Mouse (Mus musculus) CD4-positive, CD25-positive, alpha-beta regulatory T cell, adult 4 months (primary cell): Measurements from ENCODE around the gene C130026I21Rik. TPM values are rescaled to one million over a fixed set of nuclear protein-coding genes. Genes with fewer than 3 reads are reported as not detected.
"Not testable (repeated sequence)": the region's sequence is repeated elsewhere in the genome, so short reads cannot be mapped to it uniquely, and the experiment has no call there.

Source experiments
- ATAC-seq: one replicate; pipeline ENCODE4 v1.8.0; 2017
- polyA plus RNA-seq, 2 experiments: library from polyadenylated mRNA; unstranded; fragments of 100-300 nt; shearing (Covaris generic); gene quantifications; one replicate each; pipeline ENCODE4 v1.2.1; 2017

Gene C130026I21Rik
- polyA plus RNA-seq, 2 experiments from 2014 or later, result 65.7 to 70.2 TPM

- not testable (repeated sequence) for ATAC-seq
Observed at GRCm38 (mm10) chr1:85011933-85012332, 258.4 kb downstream of the C130026I21Rik start.

DNA sequence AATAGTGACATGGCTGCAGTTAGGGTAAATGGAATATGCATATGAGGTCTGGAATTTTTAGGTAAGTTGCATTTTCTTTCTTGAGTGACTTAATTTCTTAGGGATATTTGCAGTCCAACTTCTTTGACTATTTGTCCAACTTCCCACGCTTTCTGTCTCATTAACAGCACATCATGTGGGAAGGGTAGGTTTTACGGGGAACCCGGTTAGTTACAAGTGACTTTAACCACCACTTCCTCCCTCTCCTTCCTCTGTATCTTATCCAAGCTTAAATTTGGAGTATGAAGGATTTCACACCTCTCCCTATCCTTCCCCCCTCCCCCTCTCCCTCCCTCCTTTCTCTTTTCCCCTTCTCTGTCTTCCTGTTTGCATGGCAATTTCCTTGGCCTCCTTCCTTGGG lies 259.4 kb downstream of the C130026I21Rik start:
- ATAC-seq, result not testable (repeated sequence)

- ATAC-seq, result not testable (repeated sequence)
Observed at GRCm38 (mm10) chr1:85007737-85008136, 262.6 kb downstream of the C130026I21Rik start.

- ATAC-seq, result not testable (repeated sequence)
Observed at GRCm38 (mm10) chr1:84999241-84999640, 271.1 kb downstream of the C130026I21Rik start.

DNA sequence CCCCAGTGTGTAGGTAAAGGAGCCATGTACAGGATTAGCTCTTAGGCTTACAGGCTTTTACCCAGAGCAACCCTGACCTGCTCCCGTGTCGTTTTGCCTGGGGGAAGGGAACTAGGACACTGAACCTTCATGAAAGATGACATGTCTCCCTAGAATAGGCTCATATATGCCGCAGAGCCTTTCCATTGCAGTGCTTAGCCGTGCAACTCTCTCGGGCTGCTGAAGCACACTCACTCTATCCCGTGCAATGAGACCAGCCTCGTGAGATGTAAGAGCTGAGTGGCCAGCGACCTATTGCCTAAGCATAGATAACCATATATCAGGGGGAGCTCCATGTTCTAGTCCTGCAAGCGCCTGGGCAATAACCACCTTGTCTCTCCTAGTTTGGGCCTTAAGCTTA lies 274.1 kb downstream of the C130026I21Rik start:
- ATAC-seq, result not testable (repeated sequence)

- not testable (repeated sequence) for ATAC-seq
Observed at GRCm38 (mm10) chr1:84994461-84994860, 275.9 kb downstream of the C130026I21Rik start.

GRCm38 (mm10) chr1:84993688-84994319 lies 276.6 kb downstream of the C130026I21Rik start:
- ATAC-seq, result not testable (repeated sequence)

- not testable (repeated sequence) for ATAC-seq
Observed at GRCm38 (mm10) chr1:84993235-84993634, 277.1 kb downstream of the C130026I21Rik start.

DNA sequence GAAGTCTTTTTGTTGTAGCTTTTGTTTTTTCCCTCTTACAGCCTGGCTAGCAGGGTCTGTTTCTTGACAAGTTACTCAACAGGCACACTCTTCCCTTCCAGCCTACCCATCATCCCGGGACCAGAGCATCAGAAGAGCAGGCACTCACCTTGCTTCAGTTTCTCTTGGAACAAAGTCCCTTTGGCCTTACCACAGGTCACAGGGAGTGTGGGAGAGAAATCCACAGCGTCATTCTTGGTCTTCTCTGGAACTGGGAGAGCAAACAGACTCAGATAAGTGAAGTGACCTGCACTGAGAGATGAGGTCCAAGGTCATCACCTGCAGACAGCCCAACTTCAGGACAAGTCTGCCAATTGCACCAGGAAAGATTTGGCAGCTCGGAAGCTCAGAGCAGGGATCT lies 277.5 kb downstream of the C130026I21Rik start:
- ATAC-seq, result not testable (repeated sequence)

GRCm38 (mm10) chr1:84989044-84989443 lies 281.3 kb downstream of the C130026I21Rik start:
- not testable (repeated sequence) for ATAC-seq

DNA sequence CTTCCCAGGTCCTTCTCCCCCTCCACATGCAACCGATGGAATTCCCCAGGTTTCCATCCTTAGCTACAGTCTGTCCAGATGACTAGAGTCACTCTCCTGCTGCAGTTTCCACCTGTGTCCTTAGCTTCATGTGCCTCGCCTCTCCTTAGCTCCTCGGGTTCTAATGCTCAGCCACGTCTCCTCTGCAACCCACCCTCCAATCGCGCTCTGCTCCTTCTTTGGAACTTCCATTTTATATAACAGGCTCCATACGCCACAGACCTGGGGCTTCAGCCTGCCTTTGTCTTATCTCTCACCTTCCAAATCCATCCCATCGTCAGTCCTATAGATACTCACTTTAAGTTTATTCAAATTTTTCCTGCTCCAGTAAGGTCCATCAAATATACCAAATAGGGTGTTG lies 282.6 kb downstream of the C130026I21Rik start:
- not testable (repeated sequence) for ATAC-seq

DNA sequence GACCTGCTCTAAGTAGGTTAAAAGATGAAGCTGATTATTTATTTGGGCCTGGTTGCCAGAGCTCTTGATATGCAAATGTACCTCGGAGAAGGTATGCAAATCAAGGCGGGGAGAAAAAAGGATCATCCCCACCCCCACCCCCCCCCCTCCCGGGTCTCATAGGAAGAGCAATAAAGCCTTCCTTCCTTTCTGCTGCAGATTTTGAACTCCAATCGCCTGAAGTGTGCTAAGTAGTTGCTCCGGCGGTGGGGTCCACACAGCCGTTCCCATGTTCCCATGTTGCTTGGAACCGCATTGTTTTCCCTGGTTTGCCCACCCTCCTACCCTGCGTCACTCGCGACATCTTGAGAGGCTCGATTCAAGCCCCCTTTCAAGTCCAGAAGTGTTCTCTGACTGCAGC lies 308.6 kb downstream of the C130026I21Rik start:
- not testable (repeated sequence) for ATAC-seq

DNA sequence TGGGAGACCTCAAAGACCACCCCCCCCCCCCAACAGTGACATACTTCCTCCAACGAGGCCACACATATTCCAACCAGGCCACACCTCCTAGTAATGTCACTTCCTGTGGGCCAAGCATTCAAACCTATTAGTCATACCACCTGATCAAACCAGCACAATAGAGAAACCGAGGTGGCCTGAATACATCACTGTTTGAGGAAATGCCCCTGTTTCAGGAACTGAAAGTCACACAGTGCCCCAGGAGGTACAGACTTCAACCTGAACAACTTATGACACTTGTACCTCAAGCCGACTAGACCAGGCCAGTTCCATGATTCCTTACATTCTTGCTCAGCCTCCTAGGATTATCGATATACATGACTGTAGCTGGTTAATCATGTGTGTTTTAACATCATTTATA lies 312.7 kb downstream of the C130026I21Rik start:
- ATAC-seq, result not testable (repeated sequence)

DNA sequence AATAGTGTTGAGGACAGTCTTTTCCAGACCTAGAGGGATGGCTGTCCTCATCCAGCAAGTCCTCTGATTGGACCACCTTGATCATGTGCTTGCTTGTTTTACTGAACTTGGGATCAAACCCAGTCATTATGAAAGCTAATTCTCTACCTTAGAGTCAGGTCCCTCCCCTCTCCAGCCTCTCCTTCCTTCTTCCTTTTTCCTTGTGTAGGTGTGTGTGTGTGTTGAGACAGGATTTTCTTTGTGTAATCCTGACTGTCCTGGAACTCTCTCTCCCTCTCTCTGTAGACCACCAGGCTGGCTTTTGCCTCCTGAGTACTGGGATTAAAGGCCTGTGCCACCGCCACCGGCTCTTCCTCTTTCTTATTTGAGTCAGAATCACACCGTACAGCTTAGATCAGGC lies 313.6 kb downstream of the C130026I21Rik start:
- not testable (repeated sequence) for ATAC-seq

- ATAC-seq, result no peak
Observed at GRCm38 (mm10) chr1:84952456-84953181, 317.7 kb downstream of the C130026I21Rik start.

DNA sequence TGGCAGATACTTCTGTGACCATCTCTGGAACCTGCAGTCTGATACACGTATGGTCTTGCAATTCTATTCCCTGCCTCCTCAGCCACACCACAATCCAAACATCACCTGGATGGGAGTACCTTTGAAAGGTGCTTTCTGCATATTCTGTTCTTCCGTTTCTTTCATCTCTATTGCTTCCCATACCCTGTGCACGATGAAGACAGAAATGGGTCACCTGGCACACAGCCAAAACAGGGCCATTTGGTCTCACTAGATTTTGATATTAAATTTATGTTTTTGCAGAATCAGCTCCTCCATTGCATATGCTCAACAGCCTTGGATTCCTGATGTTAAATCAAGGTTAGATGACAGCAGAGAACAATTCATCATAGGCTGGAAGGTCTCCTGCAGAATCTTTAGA lies 318.8 kb downstream of the C130026I21Rik start:
- no peak for ATAC-seq

GRCm38 (mm10) chr1:84947390-84947789 lies 323.0 kb downstream of the C130026I21Rik start:
- no peak for ATAC-seq

- ATAC-seq, result no peak
Observed at GRCm38 (mm10) chr1:84945950-84946349, 324.4 kb downstream of the C130026I21Rik start.

GRCm38 (mm10) chr1:84943549-84943948 lies 326.8 kb downstream of the C130026I21Rik start:
- ATAC-seq, result no peak

Other genes with a start within 250 kb of the C130026I21Rik start
- gene Gm10553, start 170.4 kb downstream of the C130026I21Rik start, polyA plus RNA-seq, result not detected
- gene A530032D15Rik, start 160.7 kb downstream of the C130026I21Rik start, polyA plus RNA-seq, result 1 to 10 TPM; 2.4 to 6.4 TPM